Mouse (Mus musculus): ENCODE results near the gene Retreg3.
A peak's percentile ranks its signal among the peaks of the same experiment; 100 is the strongest.
"Not testable (repeated sequence)": the region's sequence is repeated elsewhere in the genome, so short reads cannot be mapped to it uniquely, and the experiment has no call there.

The Retreg3 gene

GRCm38 (mm10) chr11:101146377-101146776 is 26.7 kb upstream of the Retreg3 start:
- no peak for DNase-seq

GRCm38 (mm10) chr11:101143338-101144225 is 23.9 kb upstream of the Retreg3 start:
- DNase-seq: peak in 1 of 2 experiments; percentile 44

GRCm38 (mm10) chr11:101142215-101142967 is 22.7 kb upstream of the Retreg3 start:
- no peak for DNase-seq

GRCm38 (mm10) chr11:101141088-101141487 is 21.4 kb upstream of the Retreg3 start:
- DNase-seq: no peak

- DNase-seq: peak; percentile 52 to 68
Measured at GRCm38 (mm10) chr11:101140164-101140819, 20.6 kb upstream of the Retreg3 start.

- peak; percentile 49 to 68 for DNase-seq
Measured at GRCm38 (mm10) chr11:101138536-101139181, 19.0 kb upstream of the Retreg3 start.

GRCm38 (mm10) chr11:101137000-101137399 is 17.3 kb upstream of the Retreg3 start:
- no peak for DNase-seq

- no peak for DNase-seq
Measured at GRCm38 (mm10) chr11:101134217-101134865, 14.6 kb upstream of the Retreg3 start.

GRCm38 (mm10) chr11:101133037-101133436 is 13.3 kb upstream of the Retreg3 start:
- DNase-seq: no peak

GRCm38 (mm10) chr11:101131701-101132100 is 12.0 kb upstream of the Retreg3 start:
- DNase-seq: peak in 1 of 2 experiments; percentile 33

GRCm38 (mm10) chr11:101131187-101131586 is 11.5 kb upstream of the Retreg3 start:
- no peak for DNase-seq

- peak in 1 of 2 experiments; percentile 44 for DNase-seq
Measured at GRCm38 (mm10) chr11:101130056-101130756, 10.5 kb upstream of the Retreg3 start.

- DNase-seq: no peak
Measured at GRCm38 (mm10) chr11:101128996-101129577, 9.4 kb upstream of the Retreg3 start.

GRCm38 (mm10) chr11:101127075-101127474 is 7.4 kb upstream of the Retreg3 start:
- no peak for DNase-seq

GRCm38 (mm10) chr11:101125008-101125407 is 5.3 kb upstream of the Retreg3 start:
- not testable (repeated sequence) for DNase-seq

- DNase-seq: not testable (repeated sequence)
Measured at GRCm38 (mm10) chr11:101124494-101124893, 4.8 kb upstream of the Retreg3 start.

- no peak for DNase-seq
Measured at GRCm38 (mm10) chr11:101120545-101121188, 974 bp upstream of the Retreg3 start.

GRCm38 (mm10) chr11:101119131-101119760 is 447 bp downstream of the Retreg3 start:
- no peak for DNase-seq

GRCm38 (mm10) chr11:101118105-101118504 is 1.6 kb downstream of the Retreg3 start:
- no peak for DNase-seq

GRCm38 (mm10) chr11:101115564-101115963 is 4.1 kb downstream of the Retreg3 start:
- DNase-seq: no peak

Measured in lung, postnatal 4 days (tissue).